Mouse (Mus musculus) embryonic facial prominence, embryonic 14.5 days (tissue): Measurements from ENCODE around the gene Micall2. TPM values are rescaled to one million over a fixed set of nuclear protein-coding genes. Genes with fewer than 3 reads are reported as not detected.
A peak's percentile ranks its signal among the peaks of the same experiment; 100 is the strongest.
"Not testable (repeated sequence)": the region's sequence is repeated elsewhere in the genome, so short reads cannot be mapped to it uniquely, and the experiment has no call there.

ENCODE experiments used
- ATAC-seq: fragments of 200-750 bp; cut with Nextera tagmentation; 2 replicates; pipeline ENCODE4 v1.8.0; 2017; ENCODE audit warnings: low read depth, moderate number of reproducible peaks, moderate TSS enrichment
- DNase-seq: peaks from one replicate; pipeline ENCODE4 v3.0.0-alpha.2; 2015; ENCODE audit warnings: low spot score
- H3K27ac ChIP-seq: fragments of 300-500 bp; sonication (generic); replicated peaks from 2 replicates; pipeline ENCODE4 v1.5.1; 2014; ENCODE audit warnings: low read depth, mild to moderate bottlenecking, low read length, moderate library complexity
- H3K27me3 ChIP-seq: fragments of 300-500 bp; sonication (generic); replicated peaks from 2 replicates; pipeline ENCODE4 v1.6.1; 2014; ENCODE audit warnings: low read length; ENCODE audit not compliant: control insufficient read depth, insufficient read depth
- H3K36me3 ChIP-seq: fragments of 300-500 bp; sonication (generic); 2 replicates; pipeline ENCODE4 v1.6.1; 2014; ENCODE audit warnings: low read length, mixed read lengths; ENCODE audit not compliant: control insufficient read depth, insufficient read depth
- H3K4me1 ChIP-seq: fragments of 300-500 bp; sonication (generic); 2 replicates; pipeline ENCODE4 v1.6.1; 2014; ENCODE audit warnings: antibody characterized with exemption, low read length; ENCODE audit not compliant: control insufficient read depth, insufficient read depth
- H3K4me2 ChIP-seq: fragments of 300-500 bp; sonication (generic); 2 replicates; pipeline ENCODE4 v1.6.1; 2014; ENCODE audit warnings: low read depth, mild to moderate bottlenecking, low read length, moderate library complexity, mixed read lengths
- H3K4me3 ChIP-seq: fragments of 300-500 bp; sonication (generic); 2 replicates; pipeline ENCODE4 v1.5.1; 2014; ENCODE audit warnings: low read depth, mild to moderate bottlenecking, low read length
- H3K9ac ChIP-seq: fragments of 300-500 bp; sonication (generic); 2 replicates; pipeline ENCODE4 v1.6.1; 2014; ENCODE audit warnings: low read depth, mild to moderate bottlenecking, low read length, moderate library complexity, mixed read lengths
- H3K9me3 ChIP-seq: fragments of 300-500 bp; sonication (generic); 2 replicates; pipeline ENCODE4 v1.6.1; 2016; ENCODE audit warnings: low read length; ENCODE audit not compliant: control insufficient read depth
- WGBS: fragments of 180-500 bp; shearing (Covaris S2); extraction: QIAGEN DNeasy Blood & Tissue Kit; methylation state at CpG from one replicate; pipeline ENCODE4 v1.1.7; 2014; 5-methylcytosine and 5-hydroxymethylcytosine counted together
- polyA plus RNA-seq: library from polyadenylated mRNA; unstranded; fragments of >200 nt; fragmentation: Nextera tagmentation; extraction: Ambion mirVana; gene quantifications from 2 replicates; pipeline ENCODE4 v1.2.1, GENCODE M21; 2014

Gene Micall2
- polyA plus RNA-seq, 1 experiment from 2014 or later, result 5.5 TPM

GRCm38 (mm10) chr5:139695876-139696275 is 40.3 kb downstream of the Micall2 start:
- H3K27ac ChIP-seq, H3K9me3 ChIP-seq, H3K4me3 ChIP-seq, H3K36me3 ChIP-seq, H3K9ac ChIP-seq, H3K4me1 ChIP-seq, ATAC-seq, DNase-seq, H3K4me2 ChIP-seq, H3K27me3 ChIP-seq: not testable (repeated sequence)
- 64% methylated on average over 3 of the region's 3 CpGs for WGBS

GRCm38 (mm10) chr5:139694989-139695571 is 41.1 kb downstream of the Micall2 start:
- no peak overlapping the region for H3K27ac ChIP-seq
- H3K9ac ChIP-seq, result 0 out of 2 replicates have a peak overlapping the region, but pooled peaks have one; percentile 19
- no peak overlapping the region for H3K4me3 ChIP-seq
- H3K9me3 ChIP-seq, result no peaks in the 10 kb centered on the region
- H3K27me3 ChIP-seq, result no peaks in the 10 kb centered on the region
- H3K4me1 ChIP-seq, result no peaks in the 10 kb centered on the region; the same call in 1 of the 2 replicates
- H3K4me2 ChIP-seq, result peak overlapping the region; percentile 43
- 0 out of 2 replicates have a peak, but pooled peaks have one; percentile 41 for ATAC-seq
- peak; percentile 78 for DNase-seq
- 7% methylated on average over 3 of the region's 7 CpGs for WGBS
- no peaks in the 10 kb centered on the region for H3K36me3 ChIP-seq

- H3K9me3 ChIP-seq, result no peaks in the 10 kb centered on the region
- 0 out of 2 replicates have a peak overlapping the region, but pooled peaks have one; percentile 19 for H3K9ac ChIP-seq
- no peak overlapping the region for H3K27ac ChIP-seq
- no peak for DNase-seq
- WGBS, result 44% methylated on average over 16 of the region's 16 CpGs
- no peaks in the 10 kb centered on the region; the same call in 1 of the 2 replicates for H3K4me1 ChIP-seq
- no peaks in the 10 kb centered on the region for H3K27me3 ChIP-seq
- no peak overlapping the region for H3K4me3 ChIP-seq
- peak overlapping the region; percentile 43 for H3K4me2 ChIP-seq
- no peaks in the 10 kb centered on the region for H3K36me3 ChIP-seq
- peak; percentile 48 for ATAC-seq
Observed at GRCm38 (mm10) chr5:139694292-139694988, 41.7 kb downstream of the Micall2 start.

GRCm38 (mm10) chr5:139690791-139691190 is 45.3 kb downstream of the Micall2 start:
- Histone ChIP-seq H3K4me1 (peaks cover 5% of the 10 kb centered on the region; the same call in 1 of the 2 replicates), H3K27me3 (no peaks in the 10 kb centered on the region), H3K4me2 (no peak overlapping the region), H3K36me3 (no peaks in the 10 kb centered on the region), H3K9ac (no peak overlapping the region), H3K27ac (no peak overlapping the region), H3K4me3 (no peak overlapping the region), H3K9me3 (no peaks in the 10 kb centered on the region)
- ATAC-seq (no peak), DNase-seq (no peak)
- whole genome bisulfite sequencing, result 77% methylated on average over 9 of the region's 9 CpGs

- H3K9me3 ChIP-seq, result no peaks in the 10 kb centered on the region
- H3K36me3 ChIP-seq, result no peaks in the 10 kb centered on the region
- ATAC-seq (no peak), DNase-seq (no peak)
- H3K4me3 ChIP-seq, result no peak overlapping the region
- peaks cover 5% of the 10 kb centered on the region; the same call in 1 of the 2 replicates for H3K4me1 ChIP-seq
- no peak overlapping the region for H3K4me2 ChIP-seq
- 87% methylated on average over 11 of the region's 12 CpGs for WGBS
- no peak overlapping the region for H3K27ac ChIP-seq
- no peak overlapping the region for H3K9ac ChIP-seq
- H3K27me3 ChIP-seq, result no peaks in the 10 kb centered on the region
Observed at GRCm38 (mm10) chr5:139688356-139688755, 47.8 kb downstream of the Micall2 start.

GRCm38 (mm10) chr5:139687646-139688045 is 48.5 kb downstream of the Micall2 start:
- Histone ChIP-seq H3K9me3 (no peaks in the 10 kb centered on the region), H3K27me3 (no peaks in the 10 kb centered on the region), H3K4me3 (no peak overlapping the region), H3K27ac (no peak overlapping the region), H3K4me1 (peaks cover 6% of the 10 kb centered on the region), H3K36me3 (no peaks in the 10 kb centered on the region), H3K9ac (no peak overlapping the region), H3K4me2 (no peak overlapping the region)
- ATAC-seq, result no peak
- DNase-seq, result peak; percentile 38
- WGBS, result 8% methylated on average over 13 of the region's 13 CpGs

GRCm38 (mm10) chr5:139686530-139687249 is 49.4 kb downstream of the Micall2 start:
- Histone ChIP-seq H3K27me3 (no peaks in the 10 kb centered on the region), H3K36me3 (no peaks in the 10 kb centered on the region), H3K4me2 (peak overlapping the region; percentile 13; the same call in 1 of the 2 replicates), H3K4me1 (peaks cover 15% of the 10 kb centered on the region), H3K9ac (peak overlapping the region; percentile 20), H3K9me3 (no peaks in the 10 kb centered on the region), H3K27ac (no peak overlapping the region), H3K4me3 (no peak overlapping the region)
- 23% methylated on average over 21 of the region's 21 CpGs for WGBS
- peak; percentile 87 for DNase-seq
- peak; percentile 86 for ATAC-seq

- H3K4me1 ChIP-seq, result peaks cover 16% of the 10 kb centered on the region
- 6% methylated on average over 2 of the region's 2 CpGs for WGBS
- no peak for DNase-seq
- H3K4me3 ChIP-seq, result no peak overlapping the region
- no peaks in the 10 kb centered on the region for H3K27me3 ChIP-seq
- no peak overlapping the region for H3K9ac ChIP-seq
- ATAC-seq, result no peak
- H3K4me2 ChIP-seq, result no peak overlapping the region
- H3K9me3 ChIP-seq, result no peaks in the 10 kb centered on the region
- no peak overlapping the region for H3K27ac ChIP-seq
- H3K36me3 ChIP-seq, result no peaks in the 10 kb centered on the region
Observed at GRCm38 (mm10) chr5:139683228-139683627, 52.9 kb downstream of the Micall2 start.
